Mouse (Mus musculus): ENCODE data around the gene Alkbh4. TPM values are rescaled to one million over a fixed set of nuclear protein-coding genes. Genes with fewer than 3 reads are reported as not detected.
"Not testable (repeated sequence)": the region's sequence is repeated elsewhere in the genome, so short reads cannot be mapped to it uniquely, and the experiment has no call there.

The Alkbh4 gene
- polyA plus RNA-seq, 1 experiment from 2014 or later, result 15.3 TPM

DNA sequence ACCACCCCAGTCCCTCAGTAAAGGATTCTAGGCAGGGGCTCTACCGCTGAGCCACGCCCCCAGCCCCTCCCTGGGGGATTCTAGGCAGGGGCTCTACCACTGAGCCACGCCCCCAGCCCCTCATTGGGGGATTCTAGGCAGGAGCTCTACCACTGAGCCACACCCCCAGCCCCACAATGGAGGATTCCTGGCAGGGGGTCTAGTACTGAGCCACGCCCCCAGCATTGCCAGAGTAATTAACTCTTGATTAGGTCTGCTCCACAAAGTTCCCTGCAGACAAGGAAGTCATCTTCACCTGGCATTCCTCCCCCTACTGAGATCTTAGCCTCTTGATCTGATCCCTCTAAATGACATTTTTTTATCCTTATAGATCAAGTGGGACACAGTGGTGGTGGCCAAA is 22.4 kb upstream of the Alkbh4 start:
- not testable (repeated sequence) for H3K9ac ChIP-seq; H3K27me3 ChIP-seq (replicated peaks); ATAC-seq; H3K4me2 ChIP-seq (replicated peaks); H3K9me3 ChIP-seq; H3K4me3 ChIP-seq (replicated peaks); H3K36me3 ChIP-seq; H3K27ac ChIP-seq
- H3K4me1 ChIP-seq (replicated peaks), result peaks cover 17% of the 10 kb centered on the region
- 43% methylated on average over 4 of the region's 4 CpGs for WGBS

DNA sequence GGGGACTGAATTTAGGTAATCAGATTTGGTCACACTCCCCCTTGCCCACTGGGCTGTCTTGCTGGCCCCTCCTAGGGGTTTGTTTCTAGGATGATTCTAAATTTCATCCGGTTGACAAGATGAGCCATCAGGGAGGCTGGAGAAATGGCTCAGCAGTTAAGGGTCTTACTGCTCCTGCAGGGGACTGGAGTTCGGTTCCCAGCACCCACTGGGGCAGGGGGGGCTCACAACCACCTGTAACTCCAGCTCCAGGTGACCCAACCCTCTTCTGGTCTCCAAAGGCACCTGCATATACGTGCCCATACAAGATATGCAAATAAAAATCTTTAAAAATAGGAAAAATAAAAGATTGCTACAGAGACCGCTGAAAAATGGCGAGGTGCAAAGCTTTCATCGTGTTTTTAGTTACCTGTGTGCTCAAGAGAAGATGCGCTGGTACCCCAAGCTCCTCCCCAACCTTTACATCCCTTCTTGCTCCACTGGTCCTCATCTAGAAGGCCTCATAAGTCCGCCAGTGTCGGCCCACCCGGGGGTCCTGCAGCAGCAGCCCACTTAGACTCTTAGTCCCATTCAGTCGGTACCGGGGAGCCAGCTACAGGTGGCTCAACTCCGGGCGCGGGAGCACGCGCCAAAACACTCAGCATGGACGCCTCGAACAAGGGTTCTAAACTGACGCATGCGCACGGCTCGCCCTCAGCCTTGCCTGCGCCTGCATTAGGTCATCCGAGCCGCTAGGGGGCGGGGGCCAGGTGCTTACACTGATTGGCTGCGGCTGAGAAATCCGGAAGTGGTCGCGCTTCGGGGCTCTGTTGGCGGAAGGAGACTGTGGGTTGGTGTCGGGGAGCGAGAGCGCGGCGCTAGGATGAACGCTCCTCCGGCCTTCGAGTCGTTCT is 19.8 kb upstream of the Alkbh4 start, which contains the start of gene Polr2j:
TSS of gene Polr2j (plus strand) at position 741 of the 893 bp plus-strand sequence.
- Histone ChIP-seq H3K9me3 (no peaks in the 10 kb centered on the region), H3K9ac (peak within 1 kb of the TSS; percentile 95), H3K4me1 (replicated peaks) (peaks cover 17% of the 10 kb centered on the region), H3K27me3 (replicated peaks) (no peaks in the 10 kb centered on the region), H3K36me3 (peaks cover 8% of the 10 kb centered on the region; the same call in 1 of the 2 replicates), H3K27ac (peak within 1 kb of the TSS; percentile 71; the same call in 1 of the 2 replicates), H3K4me3 (replicated peaks) (peak within 1 kb of the TSS; percentile 99), H3K4me2 (replicated peaks) (peak within 1 kb of the TSS; percentile 90)
- 3% methylated on average over 42 of the region's 42 CpGs for WGBS
- peak; percentile 97 for ATAC-seq

GRCm38 (mm10) chr5:136116784-136117112 is 19.2 kb upstream of the Alkbh4 start:
- peak overlapping the region; percentile 71; the same call in 1 of the 2 replicates for H3K27ac ChIP-seq
- peak overlapping the region; percentile 95 for H3K9ac ChIP-seq
- ATAC-seq, result peak; percentile 75
- peaks cover 11% of the 10 kb centered on the region; the same call in 1 of the 2 replicates for H3K36me3 ChIP-seq
- H3K4me2 ChIP-seq (replicated peaks), result peak overlapping the region; percentile 90
- WGBS, result 0% methylated on average over 22 of the region's 22 CpGs
- peak overlapping the region; percentile 99 for H3K4me3 ChIP-seq (replicated peaks)
- no peaks in the 10 kb centered on the region for H3K9me3 ChIP-seq
- H3K4me1 ChIP-seq (replicated peaks), result peaks cover 17% of the 10 kb centered on the region
- H3K27me3 ChIP-seq (replicated peaks), result no peaks in the 10 kb centered on the region

DNA sequence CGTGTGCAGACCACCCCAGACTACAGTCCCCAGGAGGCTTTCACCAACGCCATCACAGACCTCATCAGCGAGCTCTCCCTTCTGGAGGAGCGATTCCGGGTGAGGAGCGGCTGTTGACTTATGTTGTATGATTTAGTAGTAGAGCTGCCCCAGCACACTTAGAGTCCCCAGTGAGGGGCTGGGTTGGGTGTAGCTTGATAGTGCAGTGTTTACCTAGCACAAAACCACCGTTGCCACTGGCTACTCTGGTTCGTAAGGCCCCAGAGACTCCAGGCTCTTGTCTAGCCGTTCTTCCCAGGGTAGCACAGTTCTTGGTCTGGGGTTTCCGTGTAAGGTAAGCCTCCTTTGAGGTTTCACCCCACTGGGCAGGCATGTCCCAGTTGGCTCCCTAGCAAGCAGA is 13.8 kb upstream of the Alkbh4 start:
- no peak overlapping the region for H3K9ac ChIP-seq
- no peaks in the 10 kb centered on the region for H3K27me3 ChIP-seq (replicated peaks)
- peaks cover 42% of the 10 kb centered on the region for H3K36me3 ChIP-seq
- H3K4me2 ChIP-seq (replicated peaks), result no peak overlapping the region
- no peak for ATAC-seq
- peaks cover 11% of the 10 kb centered on the region for H3K4me1 ChIP-seq (replicated peaks)
- WGBS, result 82% methylated on average over 10 of the region's 10 CpGs
- no peak overlapping the region for H3K4me3 ChIP-seq (replicated peaks)
- H3K27ac ChIP-seq, result no peak overlapping the region
- H3K9me3 ChIP-seq, result no peaks in the 10 kb centered on the region

GRCm38 (mm10) chr5:136136292-136136990 is 495 bp downstream of the Alkbh4 start:
- peak overlapping the region; percentile 72 for H3K4me2 ChIP-seq (replicated peaks)
- H3K27ac ChIP-seq, result peak overlapping the region; percentile 1; the same call in 1 of the 2 replicates
- peak; percentile 9; the same call in 1 of the 2 replicates for ATAC-seq
- peak overlapping the region; percentile 58 for H3K9ac ChIP-seq
- no peaks in the 10 kb centered on the region for H3K9me3 ChIP-seq
- no peaks in the 10 kb centered on the region for H3K27me3 ChIP-seq (replicated peaks)
- peaks cover 7% of the 10 kb centered on the region for H3K4me1 ChIP-seq (replicated peaks)
- 6% methylated on average over 20 of the region's 20 CpGs for WGBS
- H3K36me3 ChIP-seq, result peaks cover 29% of the 10 kb centered on the region
- peak overlapping the region; percentile 64 for H3K4me3 ChIP-seq (replicated peaks)

- H3K4me2 ChIP-seq (replicated peaks), result no peak overlapping the region
- peaks cover 26% of the 10 kb centered on the region for H3K36me3 ChIP-seq
These were observed 1.8 kb downstream of the Alkbh4 start for GRCm38 (mm10) chr5:136137658-136138274.

GRCm38 (mm10) chr5:136139393-136139792 is 3.4 kb downstream of the Alkbh4 start:
- Histone ChIP-seq H3K27me3 (replicated peaks) (no peaks in the 10 kb centered on the region), H3K36me3 (peaks cover 22% of the 10 kb centered on the region), H3K27ac (no peak overlapping the region), H3K9me3 (no peaks in the 10 kb centered on the region), H3K9ac (no peak overlapping the region), H3K4me1 (replicated peaks) (peaks cover 7% of the 10 kb centered on the region), H3K4me3 (replicated peaks) (no peak overlapping the region), H3K4me2 (replicated peaks) (no peak overlapping the region)
- no peak for ATAC-seq
- WGBS, result 89% methylated on average over 13 of the region's 13 CpGs

More at GRCm38 (mm10) chr5:136137658-136138274, 1.8 kb downstream of the Alkbh4 start:
- ATAC-seq, result no peak
- H3K4me3 ChIP-seq (replicated peaks), result no peak overlapping the region
- WGBS, result 74% methylated on average over 13 of the region's 13 CpGs
- H3K27me3 ChIP-seq (replicated peaks), result no peaks in the 10 kb centered on the region
- peaks cover 7% of the 10 kb centered on the region for H3K4me1 ChIP-seq (replicated peaks)
- H3K9me3 ChIP-seq, result no peaks in the 10 kb centered on the region
- H3K9ac ChIP-seq, result no peak overlapping the region
- H3K27ac ChIP-seq, result no peak overlapping the region

DNA sequence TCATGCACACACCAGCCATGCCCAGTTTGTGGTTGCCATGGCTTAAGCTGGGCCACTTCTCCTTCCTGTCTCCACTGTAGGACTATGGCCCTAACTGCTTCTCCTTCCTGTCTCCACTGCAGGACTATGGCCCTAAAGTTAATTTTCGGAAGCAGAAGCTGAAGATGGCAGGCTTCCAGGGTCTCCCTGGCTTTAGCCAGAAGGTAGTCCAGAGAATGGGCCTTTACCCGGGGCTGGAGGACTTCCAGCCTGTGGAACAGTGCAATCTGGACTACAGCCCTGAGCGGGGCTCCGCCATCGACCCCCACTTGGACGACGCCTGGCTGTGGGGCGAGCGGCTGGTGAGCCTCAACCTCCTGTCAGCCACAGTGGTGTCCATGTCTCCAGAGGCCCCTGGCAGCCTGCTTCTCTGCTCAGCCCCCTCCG is 4.1 kb downstream of the Alkbh4 start:
- Histone ChIP-seq H3K9ac (no peak overlapping the region), H3K4me2 (replicated peaks) (no peak overlapping the region), H3K4me1 (replicated peaks) (peaks cover 2% of the 10 kb centered on the region), H3K27ac (no peak overlapping the region), H3K9me3 (no peaks in the 10 kb centered on the region), H3K27me3 (replicated peaks) (no peaks in the 10 kb centered on the region), H3K4me3 (replicated peaks) (no peak overlapping the region), H3K36me3 (peaks cover 22% of the 10 kb centered on the region)
- ATAC-seq, result no peak
- WGBS, result 89% methylated on average over 10 of the region's 10 CpGs

- no peaks in the 10 kb centered on the region for H3K4me1 ChIP-seq (replicated peaks)
- H3K9me3 ChIP-seq, result no peaks in the 10 kb centered on the region
- H3K9ac ChIP-seq, result no peak overlapping the region
- H3K27me3 ChIP-seq (replicated peaks), result no peaks in the 10 kb centered on the region
- H3K4me3 ChIP-seq (replicated peaks), result no peak overlapping the region
- WGBS, result 84% methylated on average over 5 of the region's 5 CpGs
- H3K27ac ChIP-seq, result no peak overlapping the region
- peaks cover 22% of the 10 kb centered on the region for H3K36me3 ChIP-seq
- H3K4me2 ChIP-seq (replicated peaks), result no peak overlapping the region
- no peak for ATAC-seq
These were observed 6.8 kb downstream of the Alkbh4 start for GRCm38 (mm10) chr5:136142746-136143145.

DNA sequence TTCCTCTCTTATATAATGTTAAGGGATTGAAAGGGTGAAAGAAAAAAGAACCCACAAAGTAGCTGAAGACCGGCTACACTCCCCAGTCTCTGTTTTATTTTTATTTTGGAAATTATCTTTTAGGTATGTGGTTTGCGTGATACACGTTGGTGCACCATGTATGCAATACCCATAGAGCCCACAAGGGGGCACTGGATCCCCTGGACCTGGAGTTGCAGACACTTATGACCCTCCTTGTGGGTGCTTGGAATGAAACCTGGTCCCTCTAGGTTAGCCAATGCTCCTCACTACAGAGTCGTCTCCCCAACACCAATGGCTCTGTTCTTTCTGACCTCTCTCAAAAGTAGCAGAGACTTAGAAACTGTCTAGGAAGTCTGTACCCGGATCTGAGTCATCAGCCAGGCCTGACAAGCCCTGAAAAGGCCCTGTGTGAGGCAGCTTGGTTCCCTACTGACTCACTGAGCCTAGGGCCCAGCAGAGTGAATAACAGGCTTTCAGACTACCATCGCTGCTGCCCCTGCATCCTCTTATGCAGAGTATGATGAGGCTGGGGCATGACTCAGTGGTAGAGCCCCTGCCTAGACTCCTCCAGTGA is 7.3 kb downstream of the Alkbh4 start:
- Histone ChIP-seq H3K9ac (no peak overlapping the region), H3K4me2 (replicated peaks) (no peak overlapping the region), H3K27ac (no peak overlapping the region), H3K9me3 (no peaks in the 10 kb centered on the region), H3K4me3 (replicated peaks) (no peak overlapping the region), H3K27me3 (replicated peaks) (no peaks in the 10 kb centered on the region), H3K4me1 (replicated peaks) (no peaks in the 10 kb centered on the region), H3K36me3 (peaks cover 18% of the 10 kb centered on the region)
- no peak for ATAC-seq
- WGBS, result 85% methylated on average over 6 of the region's 6 CpGs

GRCm38 (mm10) chr5:136144606-136145430 is 8.9 kb downstream of the Alkbh4 start:
- peaks cover 13% of the 10 kb centered on the region for H3K36me3 ChIP-seq
- no peaks in the 10 kb centered on the region for H3K27me3 ChIP-seq (replicated peaks)
- no peaks in the 10 kb centered on the region for H3K9me3 ChIP-seq
- WGBS, result 34% methylated on average over 12 of the region's 12 CpGs
- H3K27ac ChIP-seq, result no peak overlapping the region
- no peak overlapping the region for H3K4me2 ChIP-seq (replicated peaks)
- ATAC-seq, result no peak
- no peak overlapping the region for H3K9ac ChIP-seq
- no peaks in the 10 kb centered on the region for H3K4me1 ChIP-seq (replicated peaks)
- H3K4me3 ChIP-seq (replicated peaks), result no peak overlapping the region
